Mouse (Mus musculus): ENCODE measurements around the gene Adam20. TPM values are rescaled to one million over a fixed set of nuclear protein-coding genes. Genes with fewer than 3 reads are reported as not detected.

The Adam20 gene
- polyA plus RNA-seq (2014; fragmentation: Illumina TruSeq; extraction: RNeasy Lipid Tissue Mini Kit (QIAGEN cat#74804); ENCODE audit: low read depth, low replicate concordance): not detected

GRCm38 (mm10) chr8:40792973-40793372 lies at the start of gene Adam20:
Gene Adam20, plus strand, starts transcription at chr8:40793273.

GRCm38 (mm10) chr8:40751908-40752307 lies 41.2 kb upstream of the Adam20 start, which contains the start of gene Adam25:
Gene Adam25, plus strand, starts transcription at chr8:40752208.

Other genes starting within 250 kb of the Adam20 start
- gene Adam24, start 118.2 kb upstream of the Adam20 start, polyA plus RNA-seq (2014; fragmentation: Illumina TruSeq; extraction: RNeasy Lipid Tissue Mini Kit (QIAGEN cat#74804); ENCODE audit: low read depth, low replicate concordance): not detected
- not detected for gene Adam25, start 41.1 kb upstream of the Adam20 start, polyA plus RNA-seq (2014; fragmentation: Illumina TruSeq; extraction: RNeasy Lipid Tissue Mini Kit (QIAGEN cat#74804); ENCODE audit: low read depth, low replicate concordance)
- gene Adam39, start 29.7 kb downstream of the Adam20 start, polyA plus RNA-seq (2014; fragmentation: Illumina TruSeq; extraction: RNeasy Lipid Tissue Mini Kit (QIAGEN cat#74804); ENCODE audit: low read depth, low replicate concordance): not detected